Mouse (Mus musculus) heart, adult 2 months (tissue): ENCODE data around the gene Dok1. TPM values are rescaled to one million over a fixed set of nuclear protein-coding genes. Genes with fewer than 3 reads are reported as not detected.

ENCODE experiments used
- DNase-seq, 2 experiments: peaks; one replicate each; pipeline ENCODE4 v3.0.0; 2021
- H3K27ac ChIP-seq: fragments of 200-600 bp; 2 replicates; pipeline ENCODE4 v1.8.1; 2022
- H3K27me3 ChIP-seq: fragments of 200-500 bp; 2 replicates; pipeline ENCODE4 v1.6.1; 2012; ENCODE audit warnings: mild to moderate bottlenecking, low read length, inconsistent platforms, mixed read lengths; ENCODE audit not compliant: control insufficient read depth, insufficient read depth
- H3K36me3 ChIP-seq: fragments of 200-500 bp; 2 replicates; pipeline ENCODE4 v1.6.1; 2012; ENCODE audit warnings: low read length, inconsistent platforms; ENCODE audit not compliant: control insufficient read depth, insufficient read depth
- H3K4me1 ChIP-seq: fragments of 200-500 bp; 2 replicates; pipeline ENCODE4 v1.6.1; 2011; ENCODE audit warnings: low read length; ENCODE audit not compliant: control insufficient read depth, insufficient read depth
- H3K4me3 ChIP-seq: fragments of 200-600 bp; 2 replicates; pipeline ENCODE4 v1.8.1; 2022
- H3K79me2 ChIP-seq: fragments of 200-500 bp; replicated peaks from 2 replicates; pipeline ENCODE4 v1.6.1; 2012; ENCODE audit warnings: mild to moderate bottlenecking, inconsistent platforms, low read length, moderate library complexity, mixed read lengths; ENCODE audit not compliant: control insufficient read depth, insufficient read depth
- H3K9ac ChIP-seq: fragments of 200-500 bp; 2 replicates; pipeline ENCODE4 v1.6.1; 2012; ENCODE audit warnings: low read depth, mild to moderate bottlenecking, control low read depth, inconsistent platforms, low read length, mixed read lengths
- CTCF ChIP-seq: fragments of 200-600 bp; IDR thresholded peaks from 2 replicates; pipeline ENCODE4 v1.8.1; 2022; ENCODE audit warnings: antibody characterized with exemption, mild to moderate bottlenecking, moderate library complexity
- EP300 ChIP-seq: fragments of 200-500 bp; IDR thresholded peaks from 2 replicates; pipeline ENCODE4 v1.6.1; 2011; ENCODE audit warnings: low read depth, low read length, control low read depth; ENCODE audit not compliant: insufficient read depth
- POLR2A ChIP-seq: fragments of 200-500 bp; IDR thresholded peaks from 2 replicates; pipeline ENCODE4 v1.6.1; 2011; ENCODE audit warnings: mild to moderate bottlenecking, low read depth, low read length, control low read depth; ENCODE audit not compliant: insufficient read depth
- WGBS: fragments of 180-500 bp; shearing (Covaris S2); methylation state at CpG from one replicate; pipeline ENCODE4 v1.1.7; 2018; 5-methylcytosine and 5-hydroxymethylcytosine counted together
- intact Hi-C: fragments of 180-260 bp; cut with DNase I; formaldehyde crosslinking; loops from one replicate; pipeline ENCODE4 v1.15.1; 2025
- polyA plus RNA-seq: library from polyadenylated mRNA; depleted of rRNA; stranded (reverse); fragments of >200 nt; gene quantifications from 2 replicates; pipeline ENCODE4 v1.2.3, GENCODE M21; 2012
- total RNA-seq, 2 experiments: library from RNA; stranded (reverse); gene quantifications; 2 replicates each; pipeline ENCODE4 v1.2.3; 2021

Gene Dok1
- total and polyA plus RNA-seq, 3 experiments = 2.6 to 3.4 (median 2.6) TPM

- H3K27ac ChIP-seq = no peak overlapping the region
- intact Hi-C loops = no loop called here
- no peak overlapping the region for H3K9ac ChIP-seq
- H3K4me3 ChIP-seq = no peak overlapping the region
- H3K4me1 ChIP-seq = no peaks in the 10 kb centered on the region; the same call in 1 of the 2 replicates
- WGBS = 85% methylated on average over 7 of the region's 7 CpGs
- H3K79me2 ChIP-seq = no peaks in the 10 kb centered on the region
- no peaks in the 10 kb centered on the region for H3K27me3 ChIP-seq
- TF ChIP-seq EP300 = no peak
- no peak for TF ChIP-seq CTCF
- TF ChIP-seq POLR2A = no peak
- DNase-seq = no peak
- H3K36me3 ChIP-seq = no peaks in the 10 kb centered on the region
Observed at GRCm38 (mm10) chr6:83031111-83031510, 2.2 kb downstream of the Dok1 start.

- Histone ChIP-seq H3K4me1 (no peaks in the 10 kb centered on the region; the same call in 1 of the 2 replicates), H3K27ac (no peak overlapping the region), H3K36me3 (no peaks in the 10 kb centered on the region), H3K27me3 (no peaks in the 10 kb centered on the region), H3K4me3 (no peak overlapping the region), H3K9ac (no peak overlapping the region), H3K79me2 (no peaks in the 10 kb centered on the region)
- 64% methylated on average over 10 of the region's 10 CpGs for WGBS
- TF ChIP-seq POLR2A = no peak
- TF ChIP-seq CTCF = no peak
- no peak for TF ChIP-seq EP300
- DNase-seq = no peak
- intact Hi-C loops = no loop called here
Observed at GRCm38 (mm10) chr6:83029777-83030176, 3.5 kb downstream of the Dok1 start.

- Histone ChIP-seq H3K27me3 (no peaks in the 10 kb centered on the region), H3K4me3 (no peak overlapping the region), H3K4me1 (no peaks in the 10 kb centered on the region; the same call in 1 of the 2 replicates), H3K79me2 (no peaks in the 10 kb centered on the region), H3K9ac (no peak overlapping the region), H3K27ac (no peak overlapping the region), H3K36me3 (no peaks in the 10 kb centered on the region)
- TF ChIP-seq EP300 (no peak), CTCF (no peak), POLR2A (no peak)
- WGBS = 28% methylated on average over 8 of the region's 9 CpGs
- intact Hi-C loops = no loop called here
- DNase-seq = no peak
Observed at GRCm38 (mm10) chr6:83027706-83028105, 5.6 kb downstream of the Dok1 start.

- Histone ChIP-seq H3K4me3 (no peak overlapping the region), H3K27me3 (no peaks in the 10 kb centered on the region), H3K36me3 (no peaks in the 10 kb centered on the region), H3K79me2 (no peaks in the 10 kb centered on the region), H3K9ac (no peak overlapping the region), H3K27ac (no peak overlapping the region), H3K4me1 (no peaks in the 10 kb centered on the region; the same call in 1 of the 2 replicates)
- intact Hi-C loops = no loop called here
- WGBS = 71% methylated on average over 8 of the region's 8 CpGs
- TF ChIP-seq CTCF (no peak), EP300 (no peak), POLR2A (no peak)
- DNase-seq = no peak
Observed at GRCm38 (mm10) chr6:83027293-83027692, 6.0 kb downstream of the Dok1 start.

- Histone ChIP-seq H3K9ac (no peak overlapping the region), H3K4me1 (no peaks in the 10 kb centered on the region; the same call in 1 of the 2 replicates), H3K27me3 (no peaks in the 10 kb centered on the region), H3K79me2 (no peaks in the 10 kb centered on the region), H3K27ac (no peak overlapping the region), H3K4me3 (no peak overlapping the region), H3K36me3 (no peaks in the 10 kb centered on the region)
- DNase-seq = no peak
- 95% methylated on average over 4 of the region's 4 CpGs for WGBS
- intact Hi-C loops = no loop called here
- no peak for TF ChIP-seq POLR2A
- TF ChIP-seq EP300 = no peak
- TF ChIP-seq CTCF = no peak
Observed at GRCm38 (mm10) chr6:83025221-83025620, 8.1 kb downstream of the Dok1 start.

GRCm38 (mm10) chr6:83024421-83024820, 8.8 kb downstream of the Dok1 start:
- H3K79me2 ChIP-seq = no peaks in the 10 kb centered on the region
- H3K27me3 ChIP-seq = no peaks in the 10 kb centered on the region
- no peak overlapping the region for H3K9ac ChIP-seq
- no peak overlapping the region for H3K27ac ChIP-seq
- H3K4me3 ChIP-seq = no peak overlapping the region
- whole genome bisulfite sequencing = 70% methylated on average over 4 of the region's 4 CpGs
- DNase-seq = no peak
- intact Hi-C loops = no loop called here
- no peaks in the 10 kb centered on the region; the same call in 1 of the 2 replicates for H3K4me1 ChIP-seq
- H3K36me3 ChIP-seq = no peaks in the 10 kb centered on the region
- TF ChIP-seq EP300 = no peak
- TF ChIP-seq CTCF = no peak
- no peak for TF ChIP-seq POLR2A
